Mouse (Mus musculus) hindbrain, embryonic 15.5 days (tissue): Measurements from ENCODE around the gene Zscan21. TPM values are rescaled to one million over a fixed set of nuclear protein-coding genes. Genes with fewer than 3 reads are reported as not detected.
A peak's percentile ranks its signal among the peaks of the same experiment; 100 is the strongest.

ENCODE experiments used
- ATAC-seq: fragments of 200-750 bp; cut with Nextera tagmentation; 2 replicates; pipeline ENCODE4 v1.8.0; 2017; ENCODE audit warnings: low read depth, moderate number of reproducible peaks, moderate TSS enrichment; ENCODE audit not compliant: low FRiP score
- H3K27ac ChIP-seq: fragments of 300-500 bp; sonication (generic); replicated peaks from 2 replicates; pipeline ENCODE4 v1.5.1; 2015; ENCODE audit warnings: mild to moderate bottlenecking, inconsistent platforms
- H3K27me3 ChIP-seq: fragments of 300-500 bp; sonication (generic); 2 replicates; pipeline ENCODE4 v1.6.1; 2015; ENCODE audit warnings: control low read depth, inconsistent platforms
- H3K36me3 ChIP-seq: fragments of 300-500 bp; sonication (generic); 2 replicates; pipeline ENCODE4 v1.6.1; 2015; ENCODE audit warnings: control low read depth, inconsistent platforms
- H3K4me1 ChIP-seq: fragments of 300-500 bp; sonication (generic); replicated peaks from 2 replicates; pipeline ENCODE4 v1.6.1; 2015; ENCODE audit warnings: control low read depth, inconsistent platforms
- H3K4me2 ChIP-seq: fragments of 300-500 bp; sonication (generic); 2 replicates; pipeline ENCODE4 v1.6.1; 2015; ENCODE audit warnings: moderate library complexity, mild to moderate bottlenecking, inconsistent platforms
- H3K4me3 ChIP-seq: fragments of 300-500 bp; sonication (generic); 2 replicates; pipeline ENCODE4 v1.5.1; 2015; ENCODE audit warnings: mild to moderate bottlenecking, inconsistent platforms
- H3K9ac ChIP-seq: fragments of 300-500 bp; sonication (generic); 2 replicates; pipeline ENCODE4 v1.6.1; 2015; ENCODE audit warnings: inconsistent platforms
- H3K9me3 ChIP-seq: fragments of 300-500 bp; sonication (generic); 2 replicates; pipeline ENCODE4 v1.6.1; 2016; ENCODE audit warnings: control low read depth, inconsistent platforms
- WGBS: fragments of 180-500 bp; shearing (Covaris S2); methylation state at CpG from one replicate; pipeline ENCODE4 v1.1.7; 2015; 5-methylcytosine and 5-hydroxymethylcytosine counted together
- microRNA counts: library from miRNA; unstranded; fragments of <30 nt; microRNA quantifications from one replicate; lab custom pipeline; 2016
- microRNA-seq: library from miRNA; unstranded; fragments of <30 nt; microRNA quantifications from one replicate; pipeline ENCODE4, GENCODE M21; 2016
- polyA plus RNA-seq: library from polyadenylated mRNA; unstranded; fragments of >200 nt; fragmentation: Nextera tagmentation; extraction: Ambion mirVana; gene quantifications from 2 replicates; pipeline ENCODE4 v1.2.1, GENCODE M21; 2015

Zscan21 gene
- polyA plus RNA-seq, 1 experiment from 2014 or later = 81.4 TPM

- Histone ChIP-seq H3K27ac (peak overlapping the region; percentile 92), H3K4me2 (peak overlapping the region; percentile 94), H3K9ac (peak overlapping the region; percentile 55), H3K36me3 (peaks cover 47% of the 10 kb centered on the region), H3K4me1 (peaks cover 33% of the 10 kb centered on the region), H3K9me3 (no peaks in the 10 kb centered on the region), H3K4me3 (peak overlapping the region; percentile 78), H3K27me3 (no peaks in the 10 kb centered on the region)
- 0% methylated on average over 47 of the region's 47 CpGs for WGBS
- ATAC-seq = peak; percentile 88
Observed at GRCm38 (mm10) chr5:138170936-138171561, 54.3 kb downstream of the Zscan21 start.

GRCm38 (mm10) chr5:138171695-138172491, 55.2 kb downstream of the Zscan21 start, which contains the start of the genes Ap4m1 and Mcm7:
Gene Ap4m1, plus strand, starts transcription at chr5:138172002.
Gene Mcm7, minus strand, starts transcription at chr5:138172422.
- WGBS = under 1% methylated on average over 54 of the region's 54 CpGs
- Histone ChIP-seq H3K9me3 (no peaks in the 10 kb centered on the region), H3K27me3 (no peaks in the 10 kb centered on the region), H3K4me1 (peaks cover 33% of the 10 kb centered on the region), H3K4me3 (peak within 1 kb of the TSS; percentile 78), H3K9ac (peak within 1 kb of the TSS; percentile 58), H3K36me3 (peaks cover 45% of the 10 kb centered on the region), H3K4me2 (peak within 1 kb of the TSS; percentile 94), H3K27ac (peak within 1 kb of the TSS; percentile 92)
- ATAC-seq = peak; percentile 92

DNA sequence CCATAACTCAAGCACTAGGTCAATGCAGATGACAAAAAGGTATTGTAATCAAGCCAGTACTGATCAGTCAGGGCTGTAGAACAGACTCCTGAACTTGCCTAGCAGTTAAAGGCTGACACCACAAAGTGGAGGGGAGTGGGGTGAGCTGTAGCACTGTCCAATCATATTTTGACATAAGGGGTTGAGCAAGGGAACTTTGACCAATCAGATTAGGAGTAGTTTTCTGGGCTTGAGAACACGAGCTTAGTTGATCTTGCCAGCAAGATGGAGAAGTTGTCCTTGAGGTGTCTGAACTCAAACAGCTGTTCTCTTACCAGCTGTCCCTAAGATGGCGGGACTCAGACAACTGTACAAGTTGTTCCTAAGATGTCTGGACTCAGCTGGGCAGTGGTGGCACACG, 56.5 kb downstream of the Zscan21 start:
- Histone ChIP-seq H3K9ac (no peak overlapping the region), H3K4me2 (peak overlapping the region; percentile 94), H3K27me3 (no peaks in the 10 kb centered on the region), H3K4me3 (peak overlapping the region; percentile 78), H3K4me1 (peaks cover 33% of the 10 kb centered on the region), H3K9me3 (no peaks in the 10 kb centered on the region), H3K27ac (no peak overlapping the region), H3K36me3 (peaks cover 44% of the 10 kb centered on the region)
- no peak for ATAC-seq
- 78% methylated on average over 3 of the region's 3 CpGs for WGBS

MicroRNAs within 50 kb of the gene (microRNA counts, 519-probe panel; counts per million panel counts)
- 3,970 counts per million, percentile 83 among the panel's probes with 10 or more counts for microRNA mmu-miR-106b (lab: Ali Mortazavi, UCI)
- microRNA mmu-miR-25 (lab: Ali Mortazavi, UCI) = 4,696 counts per million, percentile 94 among the panel's probes with 10 or more counts
- 3,913 counts per million, percentile 83 among the panel's probes with 10 or more counts for microRNA mmu-miR-93 (lab: Ali Mortazavi, UCI)

Small RNA genes within 50 kb of the gene (microRNA-seq; reads per million reads assigned to microRNA genes)
- 5,764 reads per million, percentile 93 among the genes with 10 or more reads in this experiment for gene Mir106b
- gene Mir25 = 278 reads per million, percentile 64 among the genes with 10 or more reads in this experiment
- 8,003 reads per million, percentile 94 among the genes with 10 or more reads in this experiment for gene Mir93

Other genes with a start within 250 kb of the Zscan21 start
- not detected in 2 replicates for gene Pilrb2, start 245.1 kb upstream of the Zscan21 start, polyA plus RNA-seq
- gene Cyp3a13, start 195.3 kb upstream of the Zscan21 start, polyA plus RNA-seq = not detected in 2 replicates
- 1.3 and 1.7 TPM in 2 replicates for gene Gjc3, start 153.8 kb upstream of the Zscan21 start, polyA plus RNA-seq
- gene Azgp1, start 135.4 kb upstream of the Zscan21 start, polyA plus RNA-seq = not detected in 2 replicates
- gene Smok3a, start 95.6 kb upstream of the Zscan21 start, polyA plus RNA-seq = not detected in 2 replicates
- gene Smok3b, start 95.5 kb upstream of the Zscan21 start, polyA plus RNA-seq = not detected in 2 replicates
- gene Smok3c, start 63.7 kb upstream of the Zscan21 start, polyA plus RNA-seq = not detected in 2 replicates
- gene Zkscan1, start 31.8 kb upstream of the Zscan21 start, polyA plus RNA-seq = 20.8 and 22.1 TPM in 2 replicates
- gene Zfp113, start 38.8 kb downstream of the Zscan21 start, polyA plus RNA-seq = 26.5 and 31.3 TPM in 2 replicates
- 313 and 320 TPM in 2 replicates for gene Cops6, start 44.2 kb downstream of the Zscan21 start, polyA plus RNA-seq
- gene Ap4m1, start 55.1 kb downstream of the Zscan21 start, polyA plus RNA-seq = 24.7 and 26.2 TPM in 2 replicates
- 85.4 and 94.5 TPM in 2 replicates for gene Mcm7, start 55.5 kb downstream of the Zscan21 start, polyA plus RNA-seq
- gene Taf6, start 70.5 kb downstream of the Zscan21 start, polyA plus RNA-seq = 75.5 and 77.7 TPM in 2 replicates
- gene Cnpy4, start 70.6 kb downstream of the Zscan21 start, polyA plus RNA-seq = 26.5 and 29.6 TPM in 2 replicates
- 12.4 and 14.7 TPM in 2 replicates for gene Mblac1, start 77.4 kb downstream of the Zscan21 start, polyA plus RNA-seq
- gene Nxpe5, start 109.0 kb downstream of the Zscan21 start, polyA plus RNA-seq = not detected in 2 replicates
- 108 and 111 TPM in 2 replicates for gene Lamtor4, start 138.6 kb downstream of the Zscan21 start, polyA plus RNA-seq
- gene BC037034, start 147.1 kb downstream of the Zscan21 start, polyA plus RNA-seq = 17.1 and 21.1 TPM in 2 replicates
- 2.2 and 2.6 TPM in 2 replicates for gene Gal3st4, start 155.9 kb downstream of the Zscan21 start, polyA plus RNA-seq
- gene Gm43720, start 163.1 kb downstream of the Zscan21 start, polyA plus RNA-seq = 0.17 and 0.19 TPM in 2 replicates
- 147 and 149 TPM in 2 replicates for gene Gpc2, start 163.1 kb downstream of the Zscan21 start, polyA plus RNA-seq
- 9.2 and 9.8 TPM in 2 replicates for gene Stag3, start 163.3 kb downstream of the Zscan21 start, polyA plus RNA-seq
- 0.14 TPM in 1 of 2 replicates, not detected in the other for gene Pvrig, start 225.1 kb downstream of the Zscan21 start, polyA plus RNA-seq